Mouse (Mus musculus) heart, embryonic 15.5 days (tissue): ENCODE results near the gene D5Ertd579e. TPM values are rescaled to one million over a fixed set of nuclear protein-coding genes. Genes with fewer than 3 reads are reported as not detected.
A peak's percentile ranks its signal among the peaks of the same experiment; 100 is the strongest.
"Not testable (repeated sequence)": the region's sequence is repeated elsewhere in the genome, so short reads cannot be mapped to it uniquely, and the experiment has no call there.

Experiments
- ATAC-seq: fragments of 200-750 bp; cut with Nextera tagmentation; replicated peaks from 2 replicates; pipeline ENCODE4 v1.8.0; 2017; ENCODE audit warnings: low read depth, moderate TSS enrichment; ENCODE audit not compliant: insufficient number of reproducible peaks, insufficient read depth, low FRiP score
- H3K27ac ChIP-seq: fragments of 300-500 bp; sonication (generic); 2 replicates; pipeline ENCODE4 v1.5.1; 2015; ENCODE audit warnings: mild to moderate bottlenecking, inconsistent platforms
- H3K27me3 ChIP-seq: fragments of 300-500 bp; sonication (generic); 2 replicates; pipeline ENCODE4 v1.6.1; 2015; ENCODE audit warnings: inconsistent platforms
- H3K36me3 ChIP-seq: fragments of 300-500 bp; sonication (generic); 2 replicates; pipeline ENCODE4 v1.6.1; 2015; ENCODE audit warnings: mild to moderate bottlenecking, inconsistent platforms
- H3K4me1 ChIP-seq: fragments of 300-500 bp; sonication (generic); replicated peaks from 2 replicates; pipeline ENCODE4 v1.6.1; 2015; ENCODE audit warnings: inconsistent platforms
- H3K4me2 ChIP-seq: fragments of 300-500 bp; sonication (generic); 2 replicates; pipeline ENCODE4 v1.6.1; 2015; ENCODE audit warnings: inconsistent platforms, mild to moderate bottlenecking, moderate library complexity
- H3K4me3 ChIP-seq: fragments of 300-500 bp; sonication (generic); 2 replicates; pipeline ENCODE4 v1.5.1; 2015; ENCODE audit warnings: mild to moderate bottlenecking, inconsistent platforms
- H3K9ac ChIP-seq: fragments of 300-500 bp; sonication (generic); 2 replicates; pipeline ENCODE4 v1.6.1; 2015; ENCODE audit warnings: mild to moderate bottlenecking, inconsistent platforms
- H3K9me3 ChIP-seq: fragments of 300-500 bp; sonication (generic); replicated peaks from 2 replicates; pipeline ENCODE4 v1.6.1; 2016; ENCODE audit warnings: inconsistent platforms
- WGBS: fragments of 180-500 bp; shearing (Covaris S2); methylation state at CpG from one replicate; pipeline ENCODE4 v1.1.7; 2015; ENCODE audit warnings: mixed read lengths; 5-methylcytosine and 5-hydroxymethylcytosine counted together
- polyA plus RNA-seq: library from polyadenylated mRNA; unstranded; fragments of >200 nt; fragmentation: Nextera tagmentation; extraction: Ambion mirVana; gene quantifications from 2 replicates; pipeline ENCODE4 v1.2.1, GENCODE M21; 2015

The D5Ertd579e gene
- polyA plus RNA-seq, 1 experiment from 2014 or later: 23.2 TPM

- Histone ChIP-seq H3K4me1 (peaks cover 20% of the 10 kb centered on the region), H3K27me3 (no peaks in the 10 kb centered on the region), H3K4me2 (no peak overlapping the region), H3K4me3 (no peak overlapping the region), H3K9ac (no peak overlapping the region), H3K9me3 (no peaks in the 10 kb centered on the region), H3K27ac (0 out of 2 replicates have a peak overlapping the region, but pooled peaks have one; percentile 16), H3K36me3 (no peaks in the 10 kb centered on the region)
- no peak for ATAC-seq
- 36% methylated on average over 1 of the region's 1 CpGs for WGBS
These were observed 17.0 kb downstream of the D5Ertd579e start for GRCm38 (mm10) chr5:36678799-36679198.

- 88% methylated on average over 5 of the region's 5 CpGs for WGBS
These were observed 17.9 kb downstream of the D5Ertd579e start for GRCm38 (mm10) chr5:36677907-36678306.

GRCm38 (mm10) chr5:36675466-36675865 lies 20.4 kb downstream of the D5Ertd579e start:
- WGBS: 30% methylated on average over 1 of the region's 1 CpGs
- no peak overlapping the region for H3K4me2 ChIP-seq
- no peak overlapping the region for H3K9ac ChIP-seq
- no peaks in the 10 kb centered on the region for H3K27me3 ChIP-seq
- no peaks in the 10 kb centered on the region for H3K9me3 ChIP-seq
- H3K4me3 ChIP-seq: no peak overlapping the region
- H3K27ac ChIP-seq: no peak overlapping the region
- peaks cover 15% of the 10 kb centered on the region for H3K4me1 ChIP-seq
- ATAC-seq: no peak
- H3K36me3 ChIP-seq: peaks cover 6% of the 10 kb centered on the region

More at GRCm38 (mm10) chr5:36677907-36678306, 17.9 kb downstream of the D5Ertd579e start:
- H3K4me1 ChIP-seq: peaks cover 20% of the 10 kb centered on the region
- H3K4me3 ChIP-seq: no peak overlapping the region
- no peaks in the 10 kb centered on the region for H3K27me3 ChIP-seq
- H3K9ac ChIP-seq: no peak overlapping the region
- no peak overlapping the region for H3K4me2 ChIP-seq
- ATAC-seq: no peak
- H3K27ac ChIP-seq: no peak overlapping the region
- H3K36me3 ChIP-seq: no peaks in the 10 kb centered on the region
- H3K9me3 ChIP-seq: no peaks in the 10 kb centered on the region

GRCm38 (mm10) chr5:36674658-36675433 lies 21.0 kb downstream of the D5Ertd579e start:
- peaks cover 10% of the 10 kb centered on the region for H3K36me3 ChIP-seq
- H3K4me2 ChIP-seq: no peak overlapping the region
- H3K27ac ChIP-seq: no peak overlapping the region
- no peak overlapping the region for H3K4me3 ChIP-seq
- H3K4me1 ChIP-seq: peaks cover 15% of the 10 kb centered on the region
- H3K9me3 ChIP-seq: no peaks in the 10 kb centered on the region
- ATAC-seq: no peak
- H3K27me3 ChIP-seq: no peaks in the 10 kb centered on the region
- no peak overlapping the region for H3K9ac ChIP-seq
- WGBS: 61% methylated on average over 4 of the region's 4 CpGs

GRCm38 (mm10) chr5:36669021-36670008 lies 26.5 kb downstream of the D5Ertd579e start:
- H3K4me2 ChIP-seq: no peak overlapping the region
- H3K4me3 ChIP-seq: no peak overlapping the region
- peak overlapping the region; percentile 16; the same call in 1 of the 2 replicates for H3K27ac ChIP-seq
- H3K4me1 ChIP-seq: no peaks in the 10 kb centered on the region
- no peak for ATAC-seq
- peaks cover 21% of the 10 kb centered on the region for H3K36me3 ChIP-seq
- WGBS: 57% methylated on average over 7 of the region's 7 CpGs
- H3K9me3 ChIP-seq: no peaks in the 10 kb centered on the region
- no peaks in the 10 kb centered on the region for H3K27me3 ChIP-seq
- no peak overlapping the region for H3K9ac ChIP-seq

GRCm38 (mm10) chr5:36668572-36668971 lies 27.3 kb downstream of the D5Ertd579e start:
- Histone ChIP-seq H3K27me3 (no peaks in the 10 kb centered on the region), H3K4me2 (no peak overlapping the region), H3K4me1 (peaks cover 3% of the 10 kb centered on the region), H3K36me3 (peaks cover 21% of the 10 kb centered on the region), H3K9ac (no peak overlapping the region), H3K27ac (no peak overlapping the region), H3K9me3 (no peaks in the 10 kb centered on the region), H3K4me3 (no peak overlapping the region)
- 80% methylated on average over 8 of the region's 8 CpGs for WGBS
- no peak for ATAC-seq

- H3K9me3 ChIP-seq, H3K4me3 ChIP-seq, H3K27ac ChIP-seq, ATAC-seq, H3K9ac ChIP-seq, H3K4me2 ChIP-seq, H3K4me1 ChIP-seq, H3K27me3 ChIP-seq: not testable (repeated sequence)
- peaks cover 21% of the 10 kb centered on the region for H3K36me3 ChIP-seq
- WGBS: 47% methylated on average over 2 of the region's 2 CpGs
These were observed 27.8 kb downstream of the D5Ertd579e start for GRCm38 (mm10) chr5:36667986-36668385.

GRCm38 (mm10) chr5:36667165-36667564 lies 28.7 kb downstream of the D5Ertd579e start:
- 88% methylated on average over 5 of the region's 5 CpGs for WGBS
- ATAC-seq: no peak
- peaks cover 18% of the 10 kb centered on the region for H3K36me3 ChIP-seq
- no peak overlapping the region for H3K9ac ChIP-seq
- H3K4me2 ChIP-seq: no peak overlapping the region
- peaks cover 13% of the 10 kb centered on the region for H3K4me1 ChIP-seq
- no peaks in the 10 kb centered on the region for H3K27me3 ChIP-seq
- H3K4me3 ChIP-seq: no peak overlapping the region
- no peak overlapping the region for H3K27ac ChIP-seq
- H3K9me3 ChIP-seq: no peaks in the 10 kb centered on the region

GRCm38 (mm10) chr5:36666699-36667098 lies 29.1 kb downstream of the D5Ertd579e start:
- H3K27me3 ChIP-seq, ATAC-seq, H3K27ac ChIP-seq, H3K9ac ChIP-seq, H3K9me3 ChIP-seq, H3K4me2 ChIP-seq, H3K4me3 ChIP-seq: not testable (repeated sequence)
- 94% methylated on average over 2 of the region's 2 CpGs for WGBS
- peaks cover 13% of the 10 kb centered on the region for H3K4me1 ChIP-seq
- H3K36me3 ChIP-seq: peaks cover 15% of the 10 kb centered on the region; the same call in 1 of the 2 replicates

GRCm38 (mm10) chr5:36663329-36663728 lies 32.5 kb downstream of the D5Ertd579e start:
- no peak overlapping the region for H3K27ac ChIP-seq

More at GRCm38 (mm10) chr5:36663329-36663728, 32.5 kb downstream of the D5Ertd579e start:
- H3K4me2 ChIP-seq: no peak overlapping the region
- H3K4me3 ChIP-seq: no peak overlapping the region
- H3K4me1 ChIP-seq: peaks cover 13% of the 10 kb centered on the region
- no peak overlapping the region for H3K9ac ChIP-seq
- no peak for ATAC-seq
- H3K9me3 ChIP-seq: no peaks in the 10 kb centered on the region
- no peaks in the 10 kb centered on the region for H3K27me3 ChIP-seq
- H3K36me3 ChIP-seq: peaks cover 4% of the 10 kb centered on the region; the same call in 1 of the 2 replicates
- 51% methylated on average over 2 of the region's 2 CpGs for WGBS
